Mouse (Mus musculus): ENCODE measurements at regions not wholly inside any gene's neighbourhood (a gene's known extent, or its start where the extent isn't known, plus 50 kb on each side); places are given as distances from the start of the nearest gene placed in this dataset.
A peak's percentile ranks its signal among the peaks of the same experiment; 100 is the strongest.

DNA sequence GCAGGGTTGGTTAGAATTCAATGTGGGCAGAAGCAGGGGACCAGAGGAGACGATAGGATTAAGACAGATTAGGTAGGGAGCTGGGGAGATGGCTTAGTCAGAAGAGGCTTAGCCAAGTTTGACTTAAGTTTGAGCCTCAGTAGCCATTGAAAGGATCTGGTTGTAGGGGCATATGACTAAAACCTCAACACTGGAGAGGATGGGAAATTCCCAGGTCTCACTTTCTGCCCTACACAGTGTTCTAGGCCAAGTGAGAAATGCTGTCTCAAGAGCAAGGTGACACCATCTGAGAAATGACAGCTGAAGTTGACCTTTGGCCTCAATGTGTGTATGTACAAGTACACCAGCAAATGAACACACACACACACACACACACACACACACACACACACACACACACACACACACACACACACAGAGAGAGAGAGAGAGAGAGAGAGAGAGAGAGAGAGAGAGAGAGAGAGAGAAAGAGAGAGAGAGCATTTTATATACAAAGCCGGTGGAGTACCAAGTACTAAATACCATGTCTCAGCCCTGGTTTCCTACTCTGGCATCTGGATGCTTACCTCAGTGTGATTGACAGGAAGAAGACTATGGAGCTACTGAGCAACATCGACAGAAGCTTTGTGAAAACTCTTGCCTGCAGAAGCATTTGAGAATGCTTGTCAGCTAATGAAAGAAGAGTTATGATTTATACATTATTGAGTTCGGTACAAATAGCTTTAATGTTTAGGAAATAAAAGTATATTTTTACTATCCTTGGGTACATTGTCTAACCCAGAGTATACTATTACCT, 85.3 kb upstream of the 4933412E24Rik start:
- DNase-seq, result no peak

DNA sequence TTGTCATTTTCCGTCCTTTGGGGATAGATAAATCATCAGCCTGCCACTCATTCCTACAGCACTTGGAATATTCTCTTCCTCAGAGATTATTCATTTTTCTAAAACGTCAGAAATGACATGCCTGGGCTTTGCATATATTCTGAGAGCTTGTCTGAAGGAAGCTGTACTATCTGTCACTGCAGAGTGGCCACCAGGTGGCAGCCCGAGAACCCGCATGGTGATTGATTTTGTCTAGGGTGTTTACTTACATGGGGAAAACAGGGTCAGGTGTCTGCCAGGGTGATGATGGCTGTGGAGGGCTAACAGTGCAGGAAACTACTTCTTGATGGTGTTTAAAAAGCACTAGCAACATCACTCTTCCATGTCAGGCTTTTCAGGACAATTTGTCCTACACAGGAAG, 80.7 kb upstream of the 4933412E24Rik start:
- DNase-seq, result peak; percentile 56 to 86

DNA sequence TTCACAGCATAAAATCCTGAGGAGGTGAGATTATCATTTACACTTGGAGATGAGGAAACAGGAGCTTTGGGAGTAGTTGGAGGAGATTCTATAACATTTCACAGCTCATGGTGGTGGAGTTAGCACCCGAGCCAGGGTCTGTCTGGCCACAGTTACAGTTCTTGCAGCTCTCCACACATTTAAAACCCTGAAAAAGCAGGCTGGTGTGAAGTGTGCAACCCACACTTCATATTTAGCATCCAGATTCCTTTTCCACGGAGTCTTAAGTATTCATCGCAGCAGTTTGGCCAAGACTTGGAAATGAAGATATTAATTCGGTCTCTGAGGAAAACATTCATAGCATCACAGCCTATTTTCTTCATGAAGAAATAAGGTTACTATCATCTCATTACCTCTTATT, 79.7 kb upstream of the 4933412E24Rik start:
- DNase-seq, result no peak

DNA sequence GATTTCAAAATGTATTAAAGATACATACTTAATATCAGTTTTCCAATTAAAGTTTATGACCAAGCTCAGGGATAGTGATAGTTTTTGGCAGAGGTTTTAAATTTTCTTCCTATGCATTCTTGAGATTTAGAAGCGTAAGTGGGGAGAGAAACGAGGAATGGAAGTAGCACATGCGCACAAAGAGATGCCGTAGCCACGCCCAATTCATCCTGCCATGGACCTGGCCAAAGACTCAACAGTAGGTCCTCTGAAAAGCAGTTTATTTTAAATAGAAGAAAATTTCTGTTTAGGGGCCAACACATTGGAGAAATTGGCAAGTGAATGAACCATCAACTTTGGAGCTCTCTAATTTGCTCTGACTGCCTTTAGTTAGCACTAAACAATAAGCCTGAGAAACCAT, 73.5 kb upstream of the 4933412E24Rik start:
- DNase-seq, result no peak

DNA sequence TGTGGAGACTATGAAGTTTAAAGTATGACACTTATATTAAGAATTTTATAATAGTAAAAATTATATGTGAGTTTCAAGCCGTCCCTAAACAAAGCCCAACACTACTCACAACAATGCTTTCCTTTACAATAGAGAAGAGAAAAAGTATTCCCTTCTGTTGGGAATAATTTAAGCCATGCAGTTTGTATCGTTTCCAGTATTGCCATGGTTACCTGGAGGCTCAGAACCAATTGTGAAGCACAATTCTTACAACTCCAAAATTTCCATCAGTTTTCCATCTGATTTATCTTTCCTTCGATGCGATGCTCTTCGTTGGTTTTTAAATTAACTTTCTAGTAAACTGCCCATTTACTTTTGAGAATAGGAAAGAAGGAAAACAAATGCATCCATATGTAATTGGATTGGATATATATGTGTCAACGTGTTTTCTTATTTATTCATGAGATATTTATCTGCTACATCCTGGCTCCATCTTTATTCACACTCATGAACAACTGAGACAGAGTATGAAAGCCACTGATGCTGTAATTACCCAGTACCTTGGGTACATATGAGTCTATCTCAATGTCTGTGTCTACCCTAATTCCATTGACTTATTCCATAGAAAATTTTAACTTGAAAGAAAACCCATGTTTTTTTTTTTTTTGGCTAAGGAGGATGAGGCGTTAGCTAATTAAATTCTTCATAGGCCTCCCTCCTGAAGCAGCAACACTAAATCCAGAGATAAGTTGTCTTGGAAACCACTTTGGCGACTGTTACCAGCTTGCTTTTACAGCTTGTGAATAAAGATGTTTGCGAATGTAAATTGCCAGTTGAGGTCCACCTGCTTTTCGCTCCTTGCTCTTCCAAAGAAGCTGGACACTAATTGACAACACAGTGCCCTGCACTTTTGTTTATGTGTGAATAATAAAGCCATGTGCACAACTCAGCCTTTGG, 72.8 kb upstream of the 4933412E24Rik start:
- no peak for DNase-seq

Measured in kidney, postnatal 36 days (tissue).